Mouse (Mus musculus) liver, adult (tissue): Measurements from ENCODE around the gene Drc1.

Experiments used
- GATA4 ChIP-seq: IDR thresholded peaks from 2 replicates; pipeline ENCODE4 v1.6.1; 2014; ENCODE audit warnings: mild to moderate bottlenecking, low read length; ENCODE audit not compliant: insufficient replicate concordance

The Drc1 gene

GRCm38 (mm10) chr5:30281291-30281732, at the start of gene Drc1:
TSS of gene Drc1 (plus strand) at chr5:30281388.
- TF ChIP-seq GATA4, result no peak

GRCm38 (mm10) chr5:30231891-30232270, 49.3 kb upstream of the Drc1 start:
- TF ChIP-seq GATA4, result no peak

- TF ChIP-seq GATA4, result no peak
Measured at GRCm38 (mm10) chr5:30232271-30232971, 48.8 kb upstream of the Drc1 start, which contains the start of gene Selenoi. TSS of gene Selenoi (plus strand) at chr5:30232581.

GRCm38 (mm10) chr5:30233042-30233441, 48.1 kb upstream of the Drc1 start:
- no peak for TF ChIP-seq GATA4

GRCm38 (mm10) chr5:30233979-30234378, 47.2 kb upstream of the Drc1 start:
- TF ChIP-seq GATA4, result peak; percentile 80; the same call in 1 of the 2 replicates

- peak; percentile 99 for TF ChIP-seq GATA4
Measured at GRCm38 (mm10) chr5:30235641-30236126, 45.5 kb upstream of the Drc1 start.

- no peak for TF ChIP-seq GATA4
Measured at GRCm38 (mm10) chr5:30238533-30238932, 42.7 kb upstream of the Drc1 start.

- no peak for TF ChIP-seq GATA4
Measured at GRCm38 (mm10) chr5:30240552-30240951, 40.6 kb upstream of the Drc1 start.

- TF ChIP-seq GATA4, result no peak
Measured at GRCm38 (mm10) chr5:30242410-30242809, 38.8 kb upstream of the Drc1 start.

- no peak for TF ChIP-seq GATA4
Measured at GRCm38 (mm10) chr5:30243741-30244140, 37.4 kb upstream of the Drc1 start.

GRCm38 (mm10) chr5:30245861-30246416, 35.2 kb upstream of the Drc1 start:
- TF ChIP-seq GATA4, result no peak

GRCm38 (mm10) chr5:30247666-30248065, 33.5 kb upstream of the Drc1 start:
- TF ChIP-seq GATA4, result no peak

- no peak for TF ChIP-seq GATA4
Measured at GRCm38 (mm10) chr5:30255567-30256354, 25.4 kb upstream of the Drc1 start.

GRCm38 (mm10) chr5:30258776-30259175, 22.4 kb upstream of the Drc1 start:
- no peak for TF ChIP-seq GATA4

GRCm38 (mm10) chr5:30270571-30271190, 10.5 kb upstream of the Drc1 start:
- no peak for TF ChIP-seq GATA4

- TF ChIP-seq GATA4, result no peak
Measured at GRCm38 (mm10) chr5:30271599-30272281, 9.4 kb upstream of the Drc1 start.
